Mouse (Mus musculus): ENCODE data around the gene Lrrc28. TPM values are rescaled to one million over a fixed set of nuclear protein-coding genes. Genes with fewer than 3 reads are reported as not detected.

The Lrrc28 gene
- polyA plus RNA-seq, 1 experiment from 2014 or later: 24.5 TPM

DNA sequence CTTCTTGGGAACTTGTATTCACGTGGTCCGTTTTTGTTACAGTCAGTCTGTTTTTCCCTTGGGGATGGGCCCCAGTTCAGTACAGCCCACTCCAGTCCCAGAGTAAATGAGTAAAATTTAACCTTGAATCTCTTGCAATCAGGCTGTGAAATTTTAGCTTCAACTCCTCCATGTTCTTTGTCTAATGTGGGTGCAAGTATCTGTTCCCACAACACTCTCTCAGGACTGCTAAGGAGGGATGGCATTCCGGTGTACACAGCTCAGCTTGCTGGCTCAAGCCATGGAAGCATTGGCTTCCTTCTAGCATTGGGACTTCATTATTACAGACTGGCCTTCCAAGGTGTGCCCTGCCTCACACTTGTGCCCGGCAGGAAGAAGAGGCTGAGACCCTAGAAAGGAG, 142.4 kb downstream of the Lrrc28 start:
- H3K4me2 ChIP-seq: no peak overlapping the region
- H3K36me3 ChIP-seq: no peaks in the 10 kb centered on the region
- ATAC-seq (ENCODE audit: insufficient number of reproducible peaks, low FRiP score, low TSS enrichment, low read depth): no peak
- no peak overlapping the region for H3K9ac ChIP-seq
- H3K4me3 ChIP-seq: no peak overlapping the region
- peaks cover 26% of the 10 kb centered on the region for H3K4me1 ChIP-seq
- no peaks in the 10 kb centered on the region for H3K9me3 ChIP-seq
- WGBS: 56% methylated on average over 4 of the region's 4 CpGs
- H3K27me3 ChIP-seq: no peaks in the 10 kb centered on the region
- no peak overlapping the region for H3K27ac ChIP-seq

DNA sequence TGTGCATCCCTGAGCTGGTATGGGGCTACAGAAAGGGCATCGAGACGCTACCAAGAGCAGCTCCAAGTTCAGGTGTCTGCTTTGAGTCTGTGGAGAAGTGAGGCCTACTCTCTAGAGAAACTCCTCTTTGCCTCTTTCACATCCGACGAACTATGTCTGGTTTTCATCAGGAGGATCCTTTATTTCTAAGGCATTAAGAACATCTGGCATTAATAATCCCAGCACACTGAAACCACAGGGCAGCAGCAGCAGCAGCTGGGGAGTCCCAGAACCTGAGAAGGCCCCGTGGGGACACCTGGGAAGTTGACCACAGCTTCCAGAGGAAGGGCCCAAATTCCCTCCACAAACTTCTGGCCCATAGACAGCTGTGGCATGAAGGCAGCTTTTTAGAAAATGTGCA, 144.2 kb downstream of the Lrrc28 start:
- Histone ChIP-seq H3K4me3 (no peak overlapping the region), H3K27me3 (no peaks in the 10 kb centered on the region), H3K9me3 (no peaks in the 10 kb centered on the region), H3K4me2 (no peak overlapping the region), H3K4me1 (peaks cover 29% of the 10 kb centered on the region), H3K36me3 (no peaks in the 10 kb centered on the region), H3K27ac (peak overlapping the region; percentile 71), H3K9ac (no peak overlapping the region)
- 24% methylated on average over 5 of the region's 5 CpGs for WGBS
- no peak for ATAC-seq (ENCODE audit: insufficient number of reproducible peaks, low FRiP score, low TSS enrichment, low read depth)

DNA sequence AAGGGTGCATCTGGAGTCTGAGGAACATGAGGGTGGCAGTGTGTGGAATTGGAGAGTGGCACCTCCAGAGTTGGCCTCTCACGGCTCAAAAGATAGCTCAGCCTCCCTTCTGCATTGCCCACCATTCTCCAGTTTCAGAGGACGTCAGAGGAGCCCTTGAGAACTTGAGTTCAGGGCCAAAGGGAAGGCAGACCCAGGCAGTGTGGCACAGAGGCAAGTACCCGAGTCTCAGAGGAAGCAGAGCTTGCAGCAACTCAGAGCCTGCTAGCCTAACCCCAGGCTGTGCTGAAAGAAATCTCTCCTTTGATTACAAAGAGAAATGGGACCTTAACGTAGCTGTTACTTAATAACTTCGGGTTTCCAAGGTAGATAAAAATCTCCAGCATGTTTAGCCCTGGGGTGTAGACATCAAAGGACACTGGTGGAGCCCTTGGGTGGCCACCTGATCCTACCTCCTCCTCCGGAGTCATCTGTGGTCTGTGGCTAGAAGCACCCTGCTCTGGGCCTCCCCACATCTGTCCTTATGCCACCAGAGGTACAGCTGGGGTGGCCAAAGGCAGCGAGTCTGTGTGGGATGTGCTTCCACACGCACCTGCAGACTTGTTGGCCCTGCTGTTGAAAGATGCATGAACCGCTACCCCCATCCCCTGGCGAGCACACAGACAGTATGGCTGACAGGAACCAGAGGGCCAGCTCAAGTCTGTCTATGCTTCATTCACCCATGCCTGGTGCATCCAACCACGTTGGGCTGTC, 144.8 kb downstream of the Lrrc28 start:
- no peak for ATAC-seq (ENCODE audit: insufficient number of reproducible peaks, low FRiP score, low TSS enrichment, low read depth)
- H3K27ac ChIP-seq: peak overlapping the region; percentile 71

DNA sequence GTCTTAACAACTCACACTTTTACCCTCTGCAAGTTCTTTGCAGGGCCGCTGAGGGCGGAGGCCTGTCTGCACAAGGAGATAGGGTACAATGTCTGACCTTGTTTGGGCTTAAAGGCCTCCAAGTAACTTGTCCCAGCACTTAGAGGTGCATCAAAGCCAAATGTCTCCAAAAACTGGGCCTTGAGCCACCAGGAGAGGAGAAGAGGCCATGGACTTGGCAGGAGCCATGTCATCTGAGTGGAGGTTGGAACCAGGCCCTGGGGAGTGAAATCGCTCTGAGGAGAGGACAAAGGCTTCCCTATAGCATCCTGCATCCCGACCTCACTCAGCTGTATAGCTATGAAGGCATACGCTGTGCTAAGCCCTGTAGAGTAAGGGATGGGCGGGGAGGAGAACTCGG, 145.6 kb downstream of the Lrrc28 start:
- no peak overlapping the region for H3K4me3 ChIP-seq
- 77% methylated on average over 7 of the region's 7 CpGs for WGBS
- H3K4me1 ChIP-seq: peaks cover 29% of the 10 kb centered on the region
- no peaks in the 10 kb centered on the region for H3K9me3 ChIP-seq
- 0 out of 2 replicates have a peak, but pooled peaks have one; percentile 8 for ATAC-seq (ENCODE audit: insufficient number of reproducible peaks, low FRiP score, low TSS enrichment, low read depth)
- H3K27ac ChIP-seq: no peak overlapping the region
- no peaks in the 10 kb centered on the region for H3K36me3 ChIP-seq
- no peak overlapping the region for H3K9ac ChIP-seq
- no peaks in the 10 kb centered on the region for H3K27me3 ChIP-seq
- no peak overlapping the region for H3K4me2 ChIP-seq

More for the DNA sequence above, 144.8 kb downstream of the Lrrc28 start:
- Histone ChIP-seq H3K36me3 (no peaks in the 10 kb centered on the region), H3K4me2 (no peak overlapping the region), H3K9me3 (no peaks in the 10 kb centered on the region), H3K27me3 (no peaks in the 10 kb centered on the region), H3K4me1 (peaks cover 29% of the 10 kb centered on the region), H3K4me3 (no peak overlapping the region), H3K9ac (no peak overlapping the region)
- 40% methylated on average over 11 of the region's 11 CpGs for WGBS

DNA sequence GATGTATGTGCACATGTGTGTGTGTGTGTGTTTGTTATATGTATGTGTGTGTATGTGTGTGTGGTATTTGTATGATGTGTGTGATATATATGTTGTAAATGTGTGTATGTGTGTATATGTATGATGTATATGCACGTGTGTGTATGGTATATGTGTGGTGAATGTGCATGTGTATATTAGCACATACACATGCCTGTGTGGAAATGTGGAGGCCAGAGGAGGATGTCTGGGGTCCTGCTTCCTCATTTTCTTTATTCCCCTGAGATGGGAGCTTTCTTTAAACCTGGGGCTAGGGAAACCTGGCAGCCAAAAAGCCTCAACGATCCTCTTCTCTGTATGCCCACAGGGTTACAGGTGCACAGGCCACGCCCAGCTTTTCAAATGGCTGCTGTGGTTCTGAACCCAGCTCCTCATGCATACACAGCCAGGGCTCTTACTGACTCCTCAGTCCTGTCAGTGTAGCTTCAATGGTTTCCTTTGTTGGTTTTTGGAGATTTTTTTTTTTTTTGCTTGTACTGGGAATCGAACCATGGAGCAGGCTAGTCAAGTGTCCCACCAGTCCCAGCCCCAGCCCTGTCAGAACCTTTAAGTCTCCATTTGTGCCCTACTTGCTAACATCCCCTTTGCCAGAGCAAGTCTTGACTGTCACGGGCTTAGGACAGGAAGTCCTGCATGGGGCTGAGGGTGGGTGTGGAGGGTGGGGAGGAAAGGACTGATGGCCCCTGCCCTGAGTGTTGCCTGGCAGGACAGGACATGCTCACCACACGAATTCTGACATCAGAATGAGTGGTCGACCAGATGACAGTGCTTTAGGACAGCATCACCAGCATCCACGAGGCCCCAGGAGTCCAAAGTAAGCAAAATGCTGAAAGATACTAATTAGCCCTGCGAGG, 151.0 kb downstream of the Lrrc28 start:
- Histone ChIP-seq H3K36me3 (no peaks in the 10 kb centered on the region), H3K4me1 (peaks cover 8% of the 10 kb centered on the region; the same call in 1 of the 2 replicates), H3K4me3 (no peak overlapping the region), H3K27me3 (no peaks in the 10 kb centered on the region), H3K27ac (no peak overlapping the region), H3K4me2 (no peak overlapping the region), H3K9ac (no peak overlapping the region), H3K9me3 (no peaks in the 10 kb centered on the region)
- no peak for ATAC-seq (ENCODE audit: insufficient number of reproducible peaks, low FRiP score, low TSS enrichment, low read depth)
- WGBS: 65% methylated on average over 9 of the region's 9 CpGs

DNA sequence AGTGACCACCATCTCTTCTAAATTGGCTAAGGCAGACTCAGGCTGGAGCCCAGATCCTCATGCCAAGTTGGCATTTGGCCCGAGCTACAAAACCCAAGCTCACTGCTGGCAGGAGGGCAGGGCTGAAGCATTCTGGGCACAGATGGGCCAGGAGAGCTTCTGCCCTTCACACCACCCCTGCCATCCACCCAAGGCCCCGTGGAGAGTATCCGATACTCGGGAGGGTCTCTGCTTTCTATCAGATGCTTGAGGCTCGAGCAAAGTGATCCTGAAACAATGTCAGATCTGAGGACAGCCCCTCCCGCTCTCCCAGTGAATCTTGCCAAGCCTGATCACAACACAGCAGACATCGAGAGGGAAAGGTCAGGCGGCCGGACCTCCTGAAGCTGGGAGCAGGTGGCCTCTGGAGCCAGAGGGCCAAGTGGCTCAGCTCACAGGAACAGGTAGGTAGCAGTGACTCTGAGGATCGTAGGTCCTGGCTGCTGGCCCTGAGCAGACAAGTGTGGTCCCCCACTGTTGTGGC, 157.1 kb downstream of the Lrrc28 start:
- WGBS: 76% methylated on average over 10 of the region's 10 CpGs
- H3K36me3 ChIP-seq: no peaks in the 10 kb centered on the region
- ATAC-seq (ENCODE audit: insufficient number of reproducible peaks, low FRiP score, low TSS enrichment, low read depth): no peak

DNA sequence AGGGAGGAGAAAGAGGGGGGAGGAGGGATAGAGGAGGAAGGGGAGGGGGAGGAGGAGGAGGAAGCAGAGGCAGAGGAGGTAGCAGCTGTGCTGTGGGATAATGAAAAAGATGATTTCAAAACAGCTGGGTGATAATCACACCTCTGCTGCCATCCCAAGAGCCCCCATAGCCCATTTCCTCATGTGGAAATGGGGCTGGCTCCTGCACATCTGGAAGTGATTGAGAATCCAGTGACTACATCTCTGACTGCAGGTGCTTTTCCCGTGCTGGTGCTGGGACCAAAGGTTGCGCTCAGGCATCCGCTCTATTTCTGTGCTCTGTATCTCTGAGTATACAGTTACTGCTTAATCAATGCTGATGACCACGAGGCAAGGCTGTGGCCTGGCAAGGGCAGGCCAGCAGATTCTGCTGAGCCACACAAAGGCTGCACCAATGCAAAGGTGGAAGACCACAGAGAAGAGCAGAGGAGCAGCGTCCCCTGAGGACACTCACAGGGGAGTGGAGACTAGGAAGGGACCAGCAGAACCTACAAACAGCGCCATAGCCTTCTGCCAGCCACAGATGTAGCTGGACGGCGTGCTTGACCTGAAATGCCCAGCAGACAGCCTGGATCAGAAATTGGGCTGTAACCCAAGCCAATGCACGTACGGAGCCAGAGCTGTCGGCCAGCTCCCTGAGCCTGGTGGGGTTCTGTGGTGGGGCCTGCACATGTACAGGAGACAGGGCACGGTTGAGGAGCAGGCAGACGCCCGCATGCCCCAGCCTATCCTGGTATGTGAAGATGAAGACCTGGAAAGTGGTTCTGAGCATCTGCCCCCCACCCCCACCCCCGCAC, 157.9 kb downstream of the Lrrc28 start:
- no peak overlapping the region for H3K4me2 ChIP-seq
- ATAC-seq (ENCODE audit: insufficient number of reproducible peaks, low FRiP score, low TSS enrichment, low read depth): peak; percentile 13; the same call in 1 of the 2 replicates
- no peak overlapping the region for H3K4me3 ChIP-seq
- H3K27me3 ChIP-seq: no peaks in the 10 kb centered on the region
- 42% methylated on average over 15 of the region's 15 CpGs for WGBS
- no peaks in the 10 kb centered on the region for H3K36me3 ChIP-seq
- H3K4me1 ChIP-seq: peaks cover 37% of the 10 kb centered on the region
- H3K27ac ChIP-seq: peak overlapping the region; percentile 54; the same call in 1 of the 2 replicates
- H3K9ac ChIP-seq: 0 out of 2 replicates have a peak overlapping the region, but pooled peaks have one; percentile 14
- H3K9me3 ChIP-seq: no peaks in the 10 kb centered on the region

More for the DNA sequence above, 157.1 kb downstream of the Lrrc28 start:
- Histone ChIP-seq H3K27me3 (no peaks in the 10 kb centered on the region), H3K4me1 (peaks cover 31% of the 10 kb centered on the region), H3K9me3 (no peaks in the 10 kb centered on the region), H3K4me3 (no peak overlapping the region), H3K27ac (no peak overlapping the region; the same call in 1 of the 2 replicates), H3K9ac (no peak overlapping the region), H3K4me2 (no peak overlapping the region)

DNA sequence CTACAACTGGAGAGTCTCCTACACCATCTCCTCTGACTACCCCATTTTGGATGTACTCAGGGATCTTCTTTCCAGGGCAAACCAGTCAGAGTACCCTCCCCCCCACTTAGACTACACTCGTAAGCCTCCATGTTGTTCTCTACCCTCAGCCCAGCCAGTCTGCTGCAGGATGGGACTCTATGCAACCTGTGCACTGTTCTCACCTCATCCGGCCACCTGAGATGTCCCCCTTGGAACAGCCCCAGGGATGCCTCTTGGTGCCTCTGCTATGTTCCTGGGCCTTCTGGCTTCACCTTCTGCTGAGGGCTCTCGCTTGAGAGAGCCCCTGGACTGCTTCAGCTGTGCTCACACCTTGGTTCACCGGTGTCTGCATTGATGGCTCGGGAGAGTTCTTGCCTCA, 158.7 kb downstream of the Lrrc28 start:
- WGBS: 65% methylated on average over 5 of the region's 5 CpGs
- Histone ChIP-seq H3K9ac (no peak overlapping the region), H3K4me3 (no peak overlapping the region), H3K27ac (no peak overlapping the region), H3K4me1 (peaks cover 38% of the 10 kb centered on the region), H3K36me3 (no peaks in the 10 kb centered on the region), H3K27me3 (no peaks in the 10 kb centered on the region), H3K4me2 (no peak overlapping the region), H3K9me3 (no peaks in the 10 kb centered on the region)
- no peak for ATAC-seq (ENCODE audit: insufficient number of reproducible peaks, low FRiP score, low TSS enrichment, low read depth)

DNA sequence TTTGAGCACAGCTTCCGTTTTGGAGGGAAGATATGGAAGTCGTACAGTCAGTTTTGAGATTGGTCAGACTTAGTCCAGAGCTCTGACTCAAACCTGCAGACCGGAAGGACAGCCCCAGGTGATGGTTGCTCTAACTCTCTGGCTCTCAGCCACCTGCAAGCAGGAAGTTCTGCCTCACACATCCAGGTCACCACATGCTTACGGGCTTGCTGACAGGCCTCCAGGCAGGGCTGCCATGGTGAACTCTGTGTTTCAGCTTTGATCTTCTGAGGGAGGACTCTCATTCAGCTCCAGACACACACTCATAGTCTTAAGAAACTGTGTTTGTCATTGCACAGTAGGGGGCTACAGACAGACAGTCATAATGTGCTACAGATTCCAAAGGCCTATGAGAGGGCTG, 161.4 kb downstream of the Lrrc28 start:
- 79% methylated on average over 4 of the region's 4 CpGs for WGBS
- Histone ChIP-seq H3K36me3 (no peaks in the 10 kb centered on the region), H3K4me1 (peaks cover 47% of the 10 kb centered on the region), H3K4me2 (no peak overlapping the region), H3K4me3 (no peak overlapping the region), H3K27me3 (no peaks in the 10 kb centered on the region), H3K9ac (no peak overlapping the region), H3K27ac (no peak overlapping the region; the same call in 1 of the 2 replicates), H3K9me3 (no peaks in the 10 kb centered on the region)
- ATAC-seq (ENCODE audit: insufficient number of reproducible peaks, low FRiP score, low TSS enrichment, low read depth): no peak

DNA sequence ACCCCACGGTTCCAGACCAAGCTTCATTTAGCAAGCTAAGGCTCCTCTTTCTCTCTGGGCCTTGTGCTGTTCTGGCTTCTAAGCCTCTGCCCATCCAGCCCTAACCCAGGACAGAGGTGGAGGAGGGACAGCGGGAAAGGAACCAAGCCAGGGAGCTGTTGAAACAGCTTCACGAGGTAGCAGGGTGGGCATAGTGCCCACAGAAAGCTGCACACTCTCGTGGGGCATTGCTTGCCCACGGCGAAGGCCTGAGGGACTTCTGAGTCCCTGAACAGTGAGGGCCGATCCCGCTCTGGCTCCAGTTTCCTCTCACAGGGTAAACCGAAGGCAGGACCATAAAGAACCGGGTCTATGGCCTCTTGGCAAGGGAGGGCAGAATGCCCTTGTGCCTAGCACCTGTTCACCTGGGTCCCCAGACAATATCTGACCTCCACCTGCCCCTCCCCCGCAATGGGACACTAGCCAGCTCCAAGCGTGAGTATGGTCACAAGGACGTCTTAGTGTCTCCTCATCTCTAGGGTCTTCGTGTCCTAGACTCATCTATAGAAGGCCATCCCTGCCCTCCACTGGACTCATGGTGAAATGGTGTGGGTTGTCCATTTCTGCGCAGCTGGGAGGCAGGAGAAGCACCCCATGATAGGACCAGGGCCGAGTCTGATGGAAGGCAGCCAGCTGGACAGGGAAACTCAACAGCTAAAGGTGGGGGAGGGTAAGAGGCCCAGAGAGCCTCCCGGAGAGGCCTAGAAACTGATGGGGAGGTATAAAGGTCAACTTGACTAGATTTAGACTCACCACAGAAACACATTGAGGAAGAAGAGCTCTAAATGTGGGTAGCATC, 165.3 kb downstream of the Lrrc28 start:
- ATAC-seq (ENCODE audit: insufficient number of reproducible peaks, low FRiP score, low TSS enrichment, low read depth): no peak
- WGBS: 80% methylated on average over 17 of the region's 17 CpGs
- no peak overlapping the region for H3K27ac ChIP-seq
- no peak overlapping the region for H3K4me3 ChIP-seq
- H3K9me3 ChIP-seq: no peaks in the 10 kb centered on the region
- no peak overlapping the region for H3K9ac ChIP-seq
- H3K36me3 ChIP-seq: no peaks in the 10 kb centered on the region
- H3K4me2 ChIP-seq: no peak overlapping the region
- peaks cover 37% of the 10 kb centered on the region for H3K4me1 ChIP-seq
- H3K27me3 ChIP-seq: no peaks in the 10 kb centered on the region

DNA sequence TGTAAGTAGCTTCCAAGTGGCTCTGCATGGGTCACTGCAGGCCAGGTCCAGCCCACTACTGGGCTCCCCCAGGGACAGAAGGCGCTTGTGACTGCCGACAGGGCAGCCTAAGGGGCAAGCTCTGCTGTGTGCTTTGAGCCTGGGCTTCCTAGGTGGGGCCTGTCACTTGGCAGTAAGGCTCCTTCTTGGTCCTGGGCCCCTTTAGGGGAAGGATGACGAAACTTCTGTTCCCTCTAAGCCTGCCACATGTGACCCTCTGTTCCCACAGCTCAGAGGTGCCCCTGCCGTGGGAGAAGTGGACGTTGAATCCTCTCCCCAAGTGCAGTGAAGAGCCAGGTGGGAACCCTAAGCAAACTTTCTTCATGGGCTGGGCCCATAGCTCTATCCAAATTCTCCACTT, 165.9 kb downstream of the Lrrc28 start:
- Histone ChIP-seq H3K9me3 (no peaks in the 10 kb centered on the region), H3K36me3 (no peaks in the 10 kb centered on the region), H3K27me3 (no peaks in the 10 kb centered on the region), H3K9ac (no peak overlapping the region), H3K4me1 (peaks cover 41% of the 10 kb centered on the region), H3K4me2 (no peak overlapping the region), H3K27ac (no peak overlapping the region), H3K4me3 (no peak overlapping the region)
- no peak for ATAC-seq (ENCODE audit: insufficient number of reproducible peaks, low FRiP score, low TSS enrichment, low read depth)
- 66% methylated on average over 5 of the region's 5 CpGs for WGBS

All from limb, embryonic 15.5 days (tissue).